Mouse (Mus musculus) right cerebral cortex, adult 18-20 months (tissue): ENCODE measurements at regions not wholly inside any gene's neighbourhood (a gene's known extent, or its start where the extent isn't known, plus 50 kb on each side); places are given as distances from the start of the nearest gene placed in this dataset.

Source experiments
- DNase-seq: peaks from one replicate; pipeline ENCODE4 v3.0.0; 2022; ENCODE audit warnings: mixed read lengths

- DNase-seq, result peak; percentile 52
Measured at GRCm38 (mm10) chr17:68916531-68916930, 90.1 kb downstream of the Tmem200c start.

GRCm38 (mm10) chr17:68918228-68918627, 91.8 kb downstream of the Tmem200c start:
- peak; percentile 39 for DNase-seq

- DNase-seq, result no peak
Measured at GRCm38 (mm10) chr17:68923271-68923670, 96.8 kb downstream of the Tmem200c start.

- DNase-seq, result no peak
Measured at GRCm38 (mm10) chr17:68927418-68927817, 101.0 kb downstream of the Tmem200c start.

- no peak for DNase-seq
Measured at GRCm38 (mm10) chr17:68928691-68929090, 102.3 kb downstream of the Tmem200c start.

GRCm38 (mm10) chr17:68933265-68933664, 106.8 kb downstream of the Tmem200c start:
- peak; percentile 8 for DNase-seq

GRCm38 (mm10) chr17:68934066-68934465, 107.6 kb downstream of the Tmem200c start:
- DNase-seq, result no peak

GRCm38 (mm10) chr17:68936016-68936415, 109.6 kb downstream of the Tmem200c start:
- no peak for DNase-seq

- no peak for DNase-seq
Measured at GRCm38 (mm10) chr17:68956275-68956674, 119.2 kb upstream of the Epb41l3 start.

- DNase-seq, result no peak
Measured at GRCm38 (mm10) chr17:68961160-68961559, 114.3 kb upstream of the Epb41l3 start.

GRCm38 (mm10) chr17:68975606-68976005, 99.9 kb upstream of the Epb41l3 start:
- DNase-seq, result no peak

GRCm38 (mm10) chr17:68978151-68978550, 97.3 kb upstream of the Epb41l3 start:
- no peak for DNase-seq

- peak; percentile 5 for DNase-seq
Measured at GRCm38 (mm10) chr17:68981120-68981519, 94.4 kb upstream of the Epb41l3 start.

- no peak for DNase-seq
Measured at GRCm38 (mm10) chr17:68982094-68982493, 93.4 kb upstream of the Epb41l3 start.

- DNase-seq, result no peak
Measured at GRCm38 (mm10) chr17:68999913-69000312, 75.6 kb upstream of the Epb41l3 start.

- DNase-seq, result no peak
Measured at GRCm38 (mm10) chr17:69004051-69004450, 71.4 kb upstream of the Epb41l3 start.

- DNase-seq, result no peak
Measured at GRCm38 (mm10) chr17:69006272-69006671, 69.2 kb upstream of the Epb41l3 start.
